Mouse (Mus musculus): Measurements from ENCODE around the gene Vmn1r49. TPM values are rescaled to one million over a fixed set of nuclear protein-coding genes. Genes with fewer than 3 reads are reported as not detected.

Gene Vmn1r49
- polyA plus RNA-seq (2012; rRNA removed): not detected in 2 replicates

DNA sequence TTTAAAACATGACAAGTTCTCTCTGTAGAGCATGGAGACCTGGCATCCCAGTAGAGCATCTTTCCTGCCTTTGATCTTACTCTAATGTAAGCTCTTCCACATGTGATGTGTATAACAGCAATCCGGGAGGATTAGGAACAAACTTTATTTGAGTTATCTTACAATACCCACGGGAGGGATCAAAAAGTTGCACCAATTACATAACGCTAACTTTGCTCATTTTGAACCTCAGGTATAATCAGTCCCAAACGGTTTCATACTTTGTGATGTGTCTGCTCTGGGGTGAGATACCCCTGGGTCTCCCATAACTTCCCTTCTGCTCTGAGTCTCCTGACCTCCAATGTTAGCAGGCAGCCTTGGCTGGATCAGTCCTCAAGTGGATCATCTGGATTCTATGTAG lies at the start of gene Vmn1r49:
Gene Vmn1r49 (minus strand): TSS at position 101 of the 400 bp plus-strand sequence.

DNA sequence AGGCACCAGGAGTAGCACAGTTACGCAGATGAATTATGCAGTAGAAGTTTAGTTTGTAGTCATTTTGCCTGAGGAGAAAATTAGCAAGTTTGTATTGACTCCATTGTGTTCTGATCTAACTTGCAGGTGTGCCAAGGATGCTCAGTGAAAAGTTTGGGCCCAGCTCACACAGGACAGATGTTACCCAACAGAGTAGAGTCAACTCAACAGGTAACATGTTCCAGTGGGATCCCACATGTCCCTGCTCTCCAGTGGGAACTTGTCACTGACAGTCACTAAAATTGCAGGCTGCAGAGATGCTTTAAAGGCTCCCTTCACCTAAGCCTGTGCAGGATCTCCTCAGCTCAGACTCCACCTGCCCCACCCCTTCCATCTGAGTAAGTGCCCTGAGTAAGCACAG lies 44.0 kb upstream of the Vmn1r49 start, which contains the start of gene Vmn1r51:
Gene Vmn1r51 (plus strand): TSS at position 301 of the 400 bp plus-strand sequence.

DNA sequence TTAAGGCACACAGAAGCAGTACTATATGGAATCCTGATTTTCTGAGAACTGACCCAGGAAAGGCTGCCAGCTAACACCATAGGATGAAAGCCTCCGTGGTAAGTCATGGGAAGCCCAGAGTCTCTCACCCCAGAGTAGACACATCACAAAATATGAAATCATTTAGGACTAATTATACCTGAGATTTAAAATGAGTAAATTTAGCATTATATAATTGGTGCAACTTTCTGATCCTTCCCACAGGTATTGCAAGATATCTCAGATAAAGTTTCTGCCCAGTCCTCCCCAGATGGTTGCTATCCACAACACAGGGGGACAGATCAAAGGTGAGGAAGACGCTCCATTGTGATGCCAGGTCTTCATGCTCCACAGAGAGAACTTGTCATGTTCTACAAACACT lies 22.8 kb upstream of the Vmn1r49 start, which contains the start of gene Vmn1r50:
Gene Vmn1r50 (plus strand): TSS at position 301 of the 400 bp plus-strand sequence.

DNA sequence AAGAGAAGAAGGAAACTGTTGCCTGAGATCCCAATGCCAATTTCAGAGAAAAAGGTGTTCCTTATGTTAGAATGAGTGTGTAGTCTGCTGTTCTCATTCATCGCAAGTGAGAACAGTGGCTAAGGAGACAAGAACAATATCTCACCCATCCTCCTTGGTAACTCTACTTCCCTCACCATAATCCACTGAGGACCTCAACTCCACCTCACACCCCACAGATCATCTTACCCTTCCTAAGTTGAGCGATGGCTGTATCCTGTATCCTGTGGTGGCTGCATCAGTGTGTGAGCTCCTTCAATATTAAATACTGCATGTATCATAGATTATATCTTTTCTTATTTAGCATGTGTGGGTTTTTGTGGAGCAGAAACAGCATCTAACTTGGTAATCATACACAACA lies 41.6 kb downstream of the Vmn1r49 start, which contains the start of gene Vmn1r48:
Gene Vmn1r48 (minus strand): TSS at position 101 of the 400 bp plus-strand sequence.

Other genes with a start within 250 kb of the Vmn1r49 start
- gene Vmn1r42, start 202.1 kb downstream of the Vmn1r49 start, polyA plus RNA-seq (2012; rRNA removed): not detected in 2 replicates
- gene Vmn1r43, start 202.1 kb downstream of the Vmn1r49 start, polyA plus RNA-seq (2012; rRNA removed): not detected in 2 replicates
- not detected in 2 replicates for gene Vmn1r44, start 194.8 kb downstream of the Vmn1r49 start, polyA plus RNA-seq (2012; rRNA removed)
- not detected in 2 replicates for gene Vmn1r45, start 137.9 kb downstream of the Vmn1r49 start, polyA plus RNA-seq (2012; rRNA removed)
- gene Vmn1r46, start 109.2 kb downstream of the Vmn1r49 start, polyA plus RNA-seq (2012; rRNA removed): not detected in 2 replicates
- not detected in 2 replicates for gene Vmn1r47, start 62.4 kb downstream of the Vmn1r49 start, polyA plus RNA-seq (2012; rRNA removed)
- gene Vmn1r48, start 41.7 kb downstream of the Vmn1r49 start, polyA plus RNA-seq (2012; rRNA removed): not detected in 2 replicates
- gene Vmn1r50, start 22.9 kb upstream of the Vmn1r49 start, polyA plus RNA-seq (2012; rRNA removed): not detected in 2 replicates
- gene Vmn1r51, start 44.1 kb upstream of the Vmn1r49 start, polyA plus RNA-seq (2012; rRNA removed): not detected in 2 replicates
- not detected in 2 replicates for gene Vmn1r52, start 96.3 kb upstream of the Vmn1r49 start, polyA plus RNA-seq (2012; rRNA removed)
- gene V1ra8, start 124.3 kb upstream of the Vmn1r49 start, polyA plus RNA-seq (2012; rRNA removed): not detected in 2 replicates
- not detected in 2 replicates for gene Vmn1r53, start 145.9 kb upstream of the Vmn1r49 start, polyA plus RNA-seq (2012; rRNA removed)
- gene Vmn1r54, start 167.8 kb upstream of the Vmn1r49 start, polyA plus RNA-seq (2012; rRNA removed): not detected in 2 replicates
- not detected in 2 replicates for gene BC048671, start 222.7 kb upstream of the Vmn1r49 start, polyA plus RNA-seq (2012; rRNA removed)
- 0.16 and 0.39 TPM in 2 replicates for gene Chst13, start 246.7 kb upstream of the Vmn1r49 start, polyA plus RNA-seq (2012; rRNA removed)

Data from central nervous system, embryonic 14 days (tissue).